Mouse (Mus musculus): ENCODE results near the gene Tmem136.
A peak's percentile ranks its signal among the peaks of the same experiment; 100 is the strongest.
"Not testable (repeated sequence)": the region's sequence is repeated elsewhere in the genome, so short reads cannot be mapped to it uniquely, and the experiment has no call there.

The Tmem136 gene

GRCm38 (mm10) chr9:43116134-43116996 lies at the start of gene Tmem136:
Tmem136 (minus strand) TSS chr9:43116570.
- DNase-seq (ENCODE audit: low spot score): no peak

DNA sequence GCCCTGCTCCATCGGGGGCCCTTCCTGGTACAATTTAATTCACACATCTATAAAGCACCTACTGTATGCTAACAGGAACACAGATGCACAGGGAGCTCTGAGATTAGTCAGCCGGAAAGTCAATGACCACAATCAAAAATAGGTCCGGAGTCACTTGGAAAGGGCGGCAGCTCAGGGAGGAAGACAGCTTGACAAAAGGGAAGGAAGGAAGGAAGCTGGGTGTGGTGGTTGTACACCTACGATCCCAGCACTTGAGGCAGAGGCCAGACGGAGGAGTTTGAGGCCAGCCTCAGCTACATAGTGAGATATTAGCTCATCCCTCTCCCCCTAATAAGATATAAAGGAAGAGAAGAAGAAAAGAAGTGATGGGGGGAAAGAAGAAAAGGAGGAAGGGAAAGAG lies 39.6 kb upstream of the Tmem136 start:
- no peak for DNase-seq (ENCODE audit: low spot score)

GRCm38 (mm10) chr9:43151779-43152178 lies 35.4 kb upstream of the Tmem136 start:
- DNase-seq (ENCODE audit: low spot score): no peak

DNA sequence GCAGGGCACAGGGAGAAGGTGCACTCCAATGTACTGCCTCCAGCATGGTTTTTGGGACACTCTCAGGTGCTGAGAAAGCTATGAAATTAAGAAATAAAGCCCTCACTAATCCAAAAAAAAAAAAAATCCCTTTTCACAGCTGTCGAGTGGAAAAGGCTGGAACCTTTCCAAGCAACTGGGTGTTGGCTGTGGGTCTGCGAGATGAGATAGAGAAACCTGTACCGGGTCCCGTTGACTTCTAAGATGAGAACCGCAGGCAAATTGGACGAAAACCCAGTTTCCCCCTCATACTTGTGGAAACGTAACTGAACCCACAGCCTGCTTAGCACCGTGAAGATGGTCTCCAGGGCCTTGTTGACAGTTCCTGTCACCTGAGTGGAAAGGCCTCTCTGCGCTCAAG lies 34.6 kb upstream of the Tmem136 start:
- DNase-seq (ENCODE audit: low spot score): no peak

DNA sequence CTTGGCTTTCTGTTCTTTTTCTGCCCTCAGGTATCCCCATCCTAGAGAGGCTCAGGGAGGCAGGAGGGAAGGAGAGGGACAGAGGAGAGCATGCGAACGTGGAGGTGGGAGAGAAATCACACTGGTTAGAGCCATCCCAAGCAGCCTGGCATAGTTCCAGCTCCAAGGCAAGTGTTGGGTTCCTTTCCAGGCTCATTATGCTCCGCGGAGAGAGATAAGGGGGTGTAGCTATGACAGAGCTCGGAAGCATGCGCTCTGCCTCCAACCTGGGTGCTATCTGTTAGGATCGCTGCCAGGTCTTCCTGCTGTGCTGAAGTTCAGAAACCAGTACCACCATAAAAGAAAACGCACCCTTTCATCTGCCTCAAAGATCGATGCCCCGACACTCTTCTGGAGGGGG lies 33.7 kb upstream of the Tmem136 start:
- no peak for DNase-seq (ENCODE audit: low spot score)

GRCm38 (mm10) chr9:43149498-43149897 lies 33.1 kb upstream of the Tmem136 start:
- DNase-seq (ENCODE audit: low spot score): no peak

DNA sequence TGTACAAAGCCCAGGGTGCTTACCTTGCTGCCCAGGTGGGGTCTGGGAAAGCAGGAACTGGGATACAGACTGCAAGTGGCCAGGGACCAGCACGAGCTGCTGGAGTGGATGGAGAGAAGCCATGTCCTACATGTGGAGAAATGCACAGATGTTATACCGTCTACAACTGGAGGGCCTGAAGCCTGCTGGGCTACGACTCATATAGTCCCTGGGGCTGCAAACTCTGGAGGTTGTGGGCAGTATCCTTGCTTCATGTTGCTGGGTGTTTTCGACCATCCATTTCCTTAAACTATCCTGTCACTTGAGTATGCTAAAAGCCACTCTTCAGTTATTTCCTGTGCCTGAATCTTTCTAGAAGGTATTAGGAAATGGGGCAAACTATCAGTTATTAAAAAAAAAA lies 28.8 kb upstream of the Tmem136 start:
- no peak for DNase-seq (ENCODE audit: low spot score)

GRCm38 (mm10) chr9:43144206-43144810 lies 27.9 kb upstream of the Tmem136 start:
- no peak for DNase-seq (ENCODE audit: low spot score)

DNA sequence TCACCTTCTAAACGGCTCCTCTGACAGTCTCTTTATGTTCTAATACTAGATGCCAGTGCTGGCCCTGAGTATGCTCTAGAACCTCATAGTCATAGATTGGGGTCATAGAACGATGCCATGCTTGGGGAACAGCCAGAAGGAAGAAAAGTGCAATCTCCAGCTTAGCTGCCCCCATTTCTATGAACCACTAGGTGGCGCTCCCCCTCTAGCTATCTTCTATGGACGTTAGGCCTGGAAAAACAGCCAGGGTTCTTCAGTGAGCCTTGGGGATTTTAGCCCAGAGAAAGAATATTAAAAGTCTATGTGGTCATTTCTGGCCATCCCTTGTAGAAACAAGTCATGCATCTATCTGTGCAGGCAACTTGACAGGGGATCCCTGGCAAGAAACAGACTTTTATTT lies 25.5 kb upstream of the Tmem136 start:
- peak; percentile 35 for DNase-seq (ENCODE audit: low spot score)

GRCm38 (mm10) chr9:43133525-43133924 lies 17.2 kb upstream of the Tmem136 start:
- no peak for DNase-seq (ENCODE audit: low spot score)

- DNase-seq (ENCODE audit: low spot score): no peak
Measured at GRCm38 (mm10) chr9:43132380-43132779, 16.0 kb upstream of the Tmem136 start.

- no peak for DNase-seq (ENCODE audit: low spot score)
Measured at GRCm38 (mm10) chr9:43131940-43132339, 15.6 kb upstream of the Tmem136 start.

DNA sequence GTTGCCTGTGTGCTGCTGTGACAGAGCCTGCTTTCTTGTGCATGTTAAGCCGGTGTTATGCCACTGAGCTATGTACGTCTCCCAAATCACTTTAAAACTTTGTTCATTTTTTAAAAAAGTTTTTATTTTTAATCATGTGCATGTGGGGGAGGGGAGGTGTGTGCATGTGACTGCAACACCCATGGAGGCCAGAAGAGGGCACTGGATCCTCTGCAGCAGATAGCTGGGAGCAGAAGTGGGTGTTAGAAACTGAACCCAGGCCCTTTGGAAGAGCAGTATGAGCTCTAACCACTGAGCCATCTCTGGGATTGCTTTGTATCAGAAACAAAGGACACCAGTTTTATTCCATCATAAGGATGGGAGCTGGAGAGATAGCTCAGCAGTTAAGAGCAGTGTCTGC lies 14.3 kb upstream of the Tmem136 start:
- DNase-seq (ENCODE audit: low spot score): no peak

- DNase-seq (ENCODE audit: low spot score): no peak
Measured at GRCm38 (mm10) chr9:43127101-43127787, 10.9 kb upstream of the Tmem136 start.

- no peak for DNase-seq (ENCODE audit: low spot score)
Measured at GRCm38 (mm10) chr9:43122379-43122778, 6.0 kb upstream of the Tmem136 start.

DNA sequence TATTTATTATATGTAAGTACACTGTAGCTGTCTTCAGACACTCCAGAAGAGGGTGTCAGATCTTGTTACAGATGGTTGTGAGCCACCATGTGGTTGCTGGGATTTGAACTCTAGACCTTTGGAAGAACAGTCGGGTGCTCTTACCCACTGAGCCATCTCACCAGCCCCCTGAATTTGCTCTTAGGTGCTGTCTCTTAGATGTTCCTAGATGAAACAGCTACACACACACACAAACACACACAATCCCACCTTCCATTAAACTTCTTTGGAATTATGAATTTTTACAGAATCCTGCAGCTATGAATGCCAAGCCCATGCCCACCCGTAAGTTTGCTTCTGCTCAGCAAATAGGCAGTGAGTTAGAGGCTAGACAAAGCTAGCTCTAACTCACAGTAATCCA lies 5.6 kb upstream of the Tmem136 start:
- DNase-seq (ENCODE audit: low spot score): not testable (repeated sequence)

DNA sequence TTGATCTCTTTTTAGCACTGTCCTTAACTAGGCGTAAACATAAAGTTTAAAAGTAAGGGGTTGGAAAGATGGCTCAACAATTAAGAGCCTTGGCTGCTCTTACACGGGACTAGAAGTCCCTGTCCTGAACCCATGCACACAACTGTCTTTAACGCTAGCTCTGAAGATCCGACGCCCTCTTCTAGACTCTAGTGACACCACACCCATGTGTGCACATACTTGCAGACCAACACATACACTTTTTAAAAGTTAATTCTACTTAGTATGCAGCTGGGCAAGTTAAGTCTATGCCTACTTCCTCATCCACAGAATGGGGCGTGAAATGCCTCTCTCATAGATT lies 597 bp upstream of the Tmem136 start:
- no peak for DNase-seq (ENCODE audit: low spot score)

DNA sequence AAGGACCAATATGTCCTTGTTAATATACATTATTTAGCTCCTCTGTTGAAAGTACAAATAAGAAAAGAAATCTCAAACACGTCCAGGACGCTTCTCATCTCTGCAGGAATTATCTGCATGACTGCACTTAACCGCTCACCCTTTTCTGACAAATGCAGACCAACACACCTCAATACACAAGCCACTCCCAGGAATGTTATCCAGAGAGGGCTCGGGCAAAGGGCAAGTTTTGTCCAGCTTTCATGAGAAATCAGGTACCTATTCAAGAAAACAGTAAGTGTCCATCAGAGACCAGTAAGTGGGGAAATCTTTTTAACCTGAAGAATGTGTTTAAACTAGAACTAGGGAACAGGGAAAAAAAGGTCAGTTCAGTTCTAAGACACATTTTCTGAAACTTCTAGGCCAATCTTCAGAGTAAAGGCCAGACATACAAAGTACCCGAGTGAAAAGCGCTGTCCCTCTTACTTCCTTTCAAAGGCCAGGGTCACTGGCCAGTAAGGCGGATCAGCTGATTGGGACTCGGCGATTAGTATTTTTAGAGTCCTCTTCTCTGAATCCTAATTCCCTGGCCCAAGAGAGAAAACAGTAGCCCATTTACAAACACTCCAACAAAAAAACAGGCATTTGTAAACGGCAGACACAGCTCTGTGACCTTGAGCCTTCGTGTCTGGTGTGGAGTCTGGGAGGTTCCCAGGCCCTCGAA lies 788 bp downstream of the Tmem136 start:
- DNase-seq (ENCODE audit: low spot score): no peak

DNA sequence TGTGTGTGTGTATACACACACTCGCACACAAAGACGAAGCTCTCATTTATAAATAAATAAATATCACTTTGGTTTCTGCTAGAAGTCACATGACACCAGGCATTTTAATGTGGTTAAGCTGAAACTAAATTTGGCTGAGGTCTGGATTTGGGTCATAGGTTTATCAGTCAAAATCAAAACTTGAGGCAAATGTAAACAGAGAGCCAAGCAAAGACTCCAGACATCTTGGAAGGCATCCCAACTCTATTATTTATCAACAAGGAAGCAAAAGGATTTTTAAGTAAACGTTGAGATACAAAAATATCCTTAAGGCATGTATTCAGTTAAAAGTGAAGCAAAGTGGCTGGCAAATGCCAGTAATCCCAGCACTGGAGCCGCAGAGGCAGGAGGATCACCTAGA lies 1.5 kb downstream of the Tmem136 start:
- no peak for DNase-seq (ENCODE audit: low spot score)

DNA sequence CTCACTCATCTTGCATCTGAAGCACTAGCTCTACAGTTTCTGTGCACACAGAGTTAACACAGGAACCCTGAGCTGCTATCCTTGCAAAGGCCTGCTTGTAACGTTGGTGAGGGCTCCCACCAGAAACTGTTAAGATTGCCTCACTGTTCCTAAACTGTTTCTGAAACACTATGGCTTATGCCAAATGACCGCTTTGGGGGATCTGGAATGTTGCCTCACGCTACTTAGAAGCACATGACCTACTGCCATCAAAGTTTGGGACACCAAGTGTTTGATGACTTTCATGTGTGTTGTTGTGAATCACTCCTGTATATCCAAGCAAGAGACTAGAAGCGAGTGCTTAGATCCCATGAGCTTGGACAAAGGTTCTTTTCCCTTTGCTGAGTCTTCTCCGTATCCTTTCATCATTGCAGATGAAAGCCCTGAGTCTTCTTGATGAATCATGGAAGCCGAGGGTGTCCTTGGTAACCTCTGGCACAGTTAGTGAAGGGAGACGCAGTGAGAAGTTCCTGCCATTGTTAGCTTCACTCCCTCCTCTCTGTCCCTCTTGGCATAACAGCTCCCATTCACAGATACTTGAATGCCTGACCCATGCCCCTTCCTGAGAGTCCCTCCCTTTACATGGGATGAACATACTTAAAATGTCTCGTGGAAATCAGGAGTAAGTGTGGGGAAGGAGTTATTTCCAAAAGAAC lies 5.9 kb downstream of the Tmem136 start:
- DNase-seq (ENCODE audit: low spot score): no peak

GRCm38 (mm10) chr9:43109125-43109524 lies 7.2 kb downstream of the Tmem136 start:
- no peak for DNase-seq (ENCODE audit: low spot score)

- no peak for DNase-seq (ENCODE audit: low spot score)
Measured at GRCm38 (mm10) chr9:43108721-43109120, 7.6 kb downstream of the Tmem136 start.
